Mouse (Mus musculus) central nervous system, embryonic 14 days (tissue): Measurements from ENCODE around the gene Lsm2. TPM values are rescaled to one million over a fixed set of nuclear protein-coding genes. Genes with fewer than 3 reads are reported as not detected.

Experiments used
- polyA plus RNA-seq: library from polyadenylated mRNA; depleted of rRNA; stranded (reverse); fragments of >200 nt; gene quantifications from 2 replicates; pipeline ENCODE4 v1.2.3, GENCODE M21; 2012; rRNA removed

The Lsm2 gene
- polyA plus RNA-seq = 113 and 117 TPM in 2 replicates

DNA sequence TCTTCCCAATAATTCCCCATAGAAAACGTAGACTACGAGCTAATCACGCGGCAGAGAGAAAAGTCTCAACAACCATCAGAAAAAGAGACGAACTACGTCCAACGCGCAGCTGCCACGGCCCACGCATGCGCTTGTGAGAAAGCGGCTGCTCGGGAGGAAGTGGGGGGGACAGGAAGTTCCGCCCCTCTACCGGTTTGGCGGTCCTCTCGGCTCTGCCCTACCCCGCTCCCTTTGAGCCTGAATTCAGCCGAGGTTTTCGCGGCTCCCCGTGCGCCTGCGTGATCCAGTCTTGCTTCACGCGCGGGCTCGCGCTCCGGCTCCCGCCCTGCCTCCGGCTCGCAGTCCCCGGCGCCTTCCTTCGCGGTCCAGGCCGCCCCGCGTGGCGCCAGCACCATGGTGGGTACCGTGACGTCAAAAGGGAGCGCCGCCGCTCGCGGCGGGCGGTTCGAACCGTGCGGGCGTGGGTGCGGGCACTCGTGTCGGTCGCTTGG lies at the start of gene Lsm2:
Lsm2 (plus strand) TSS at position 173 of the 491 bp plus-strand sequence.

DNA sequence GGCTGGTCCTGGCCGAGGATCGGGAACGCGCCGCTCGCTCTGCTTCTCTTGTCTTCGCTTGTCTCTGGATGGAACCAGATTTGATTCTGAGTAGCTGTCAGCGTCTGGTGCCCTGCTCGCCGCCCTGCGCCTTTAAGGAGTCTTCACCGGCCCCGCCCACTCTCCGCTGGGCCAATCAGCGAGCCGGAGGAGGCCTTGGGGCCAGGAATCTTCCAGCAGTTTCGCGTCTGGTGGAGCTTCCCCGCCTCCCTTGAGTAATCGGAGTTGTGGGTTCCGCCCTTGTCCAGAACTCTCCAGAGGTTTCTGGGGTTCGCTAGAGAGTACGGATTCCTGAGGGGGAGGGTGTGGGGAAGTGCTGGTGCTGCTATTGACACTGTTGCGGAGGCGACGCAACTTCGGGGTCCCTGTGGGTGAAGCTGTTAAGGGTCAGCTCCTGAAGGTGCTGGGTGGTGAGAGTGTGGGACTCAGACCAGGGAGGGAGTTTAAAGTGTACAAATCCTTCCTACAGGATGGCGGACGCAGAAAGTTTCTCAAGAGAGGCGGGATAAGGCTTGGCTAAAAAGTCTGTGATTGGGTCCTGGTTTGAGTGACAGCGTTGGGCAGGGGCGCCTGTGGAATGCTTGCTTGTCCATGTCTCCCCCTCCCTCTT lies 22.4 kb upstream of the Lsm2 start, which contains the start of gene Hspa1b:
Hspa1b (minus strand) TSS at position 109 of the 649 bp plus-strand sequence.

DNA sequence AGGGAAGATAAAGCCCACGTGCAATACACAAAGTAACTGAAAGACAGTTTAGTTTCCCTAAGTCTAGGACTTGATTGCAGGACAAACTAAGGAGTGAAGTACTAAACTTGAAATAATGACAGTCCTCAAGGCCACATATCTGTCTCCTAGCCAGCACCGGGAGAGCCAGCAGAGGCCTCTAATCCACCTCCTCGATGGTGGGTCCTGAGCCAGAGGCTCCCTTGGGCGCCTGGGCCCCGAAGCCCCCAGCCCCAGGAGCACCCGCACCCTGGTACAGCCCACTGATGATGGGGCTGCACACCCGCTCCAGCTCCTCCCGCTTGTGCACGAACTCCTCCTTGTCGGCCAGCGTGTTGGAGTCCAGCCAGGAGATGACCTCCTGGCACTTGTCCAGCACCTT lies 11.8 kb upstream of the Lsm2 start, which contains the start of gene Gm20481:
Gm20481 (plus strand) TSS at position 91 of the 400 bp plus-strand sequence.

DNA sequence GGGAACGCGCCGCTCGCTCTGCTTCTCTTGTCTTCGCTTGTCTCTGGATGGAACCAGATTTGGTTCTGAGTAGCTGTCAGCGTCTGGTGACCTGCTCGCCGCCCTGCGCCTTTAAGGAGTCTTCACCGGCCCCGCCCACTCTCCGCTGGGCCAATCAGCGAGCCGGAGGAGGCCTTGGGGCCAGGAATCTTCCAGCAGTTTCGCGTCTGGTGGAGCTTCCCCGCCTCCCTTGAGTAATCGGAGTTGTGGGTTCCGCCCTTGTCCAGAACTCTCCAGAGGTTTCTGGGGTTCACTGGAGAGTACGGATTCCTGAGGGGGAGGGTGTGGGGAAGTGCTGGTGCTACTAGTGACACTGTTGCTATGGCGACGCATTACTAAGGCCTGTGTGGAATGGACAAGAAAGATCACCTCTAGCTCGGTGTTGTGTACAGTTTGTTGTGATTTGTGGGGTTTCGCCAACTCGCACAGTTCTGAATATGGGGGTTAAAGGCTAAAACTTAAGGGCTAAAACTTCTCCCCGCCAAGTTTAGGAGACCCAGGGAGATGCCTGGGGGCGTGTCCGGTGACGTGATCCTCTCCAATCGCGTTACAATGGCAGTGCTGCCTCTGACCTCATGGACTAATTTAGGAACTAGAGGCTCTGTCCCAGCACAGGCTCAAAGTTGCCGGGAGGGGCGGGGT lies 9.5 kb upstream of the Lsm2 start, which contains the start of the genes Hspa1a and Hspa1l:
Hspa1a (minus strand) TSS at position 88 of the 681 bp plus-strand sequence.
Hspa1l (plus strand) TSS at position 635 of the 681 bp plus-strand sequence.

DNA sequence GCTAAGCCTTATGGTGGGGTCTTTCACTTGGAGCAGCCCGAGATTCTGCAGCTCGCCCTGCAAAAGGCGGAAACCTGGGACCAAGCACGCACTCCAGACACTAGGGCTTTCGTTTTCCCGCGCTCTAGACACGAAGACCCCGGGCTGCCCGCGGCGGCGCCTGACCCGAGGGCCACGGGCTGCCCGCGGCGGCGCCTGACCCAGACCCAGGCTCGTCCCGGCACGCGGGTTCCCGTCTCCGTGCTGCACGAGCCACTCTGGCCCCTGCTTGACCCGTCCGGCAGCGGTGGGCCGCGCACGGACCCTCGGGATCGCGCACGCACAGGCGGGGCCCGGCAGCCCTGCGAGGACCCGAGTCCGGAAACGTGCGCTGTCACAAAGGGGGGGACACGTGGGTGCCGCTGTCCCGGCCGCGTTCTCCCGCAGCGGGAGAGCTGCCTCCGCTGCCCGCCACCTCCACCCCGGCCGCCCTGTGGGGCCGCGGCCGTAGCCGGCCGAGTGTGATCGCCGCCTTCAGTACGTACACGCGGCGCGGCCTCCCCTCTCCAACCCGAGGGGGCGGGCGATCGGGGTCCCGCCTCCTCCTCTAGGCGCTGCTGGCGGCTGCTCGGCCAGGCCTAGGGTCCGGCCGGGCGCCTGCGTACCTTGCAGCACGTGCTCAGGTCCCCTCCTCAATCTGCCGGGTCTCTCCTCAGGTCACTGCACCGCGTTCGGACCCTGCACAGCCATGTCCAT lies 19.2 kb downstream of the Lsm2 start, which contains the start of gene Vars:
Vars (plus strand) TSS at position 271 of the 735 bp plus-strand sequence.

DNA sequence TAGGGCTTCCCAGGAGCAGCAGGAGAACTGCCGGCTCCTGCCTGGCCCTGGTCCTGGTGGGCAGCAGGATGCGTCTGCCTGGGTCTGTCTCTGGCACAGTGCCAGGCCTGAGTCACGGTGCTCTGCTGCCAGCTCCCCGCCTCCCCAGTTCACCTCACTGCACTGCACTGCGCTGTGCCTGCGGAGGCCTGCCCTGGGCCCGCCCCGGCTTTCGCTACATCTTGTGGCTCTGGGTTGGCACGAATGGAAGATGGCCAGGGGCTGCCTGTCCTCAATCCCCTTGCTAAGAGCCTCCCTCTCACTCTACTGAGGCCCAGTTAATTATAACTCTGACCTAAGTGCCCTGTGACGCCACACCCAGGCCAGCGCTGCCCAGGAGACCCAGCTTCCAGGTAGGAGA lies 34.7 kb downstream of the Lsm2 start, which contains the start of gene Vwa7:
Vwa7 (plus strand) TSS at position 204 of the 400 bp plus-strand sequence.

DNA sequence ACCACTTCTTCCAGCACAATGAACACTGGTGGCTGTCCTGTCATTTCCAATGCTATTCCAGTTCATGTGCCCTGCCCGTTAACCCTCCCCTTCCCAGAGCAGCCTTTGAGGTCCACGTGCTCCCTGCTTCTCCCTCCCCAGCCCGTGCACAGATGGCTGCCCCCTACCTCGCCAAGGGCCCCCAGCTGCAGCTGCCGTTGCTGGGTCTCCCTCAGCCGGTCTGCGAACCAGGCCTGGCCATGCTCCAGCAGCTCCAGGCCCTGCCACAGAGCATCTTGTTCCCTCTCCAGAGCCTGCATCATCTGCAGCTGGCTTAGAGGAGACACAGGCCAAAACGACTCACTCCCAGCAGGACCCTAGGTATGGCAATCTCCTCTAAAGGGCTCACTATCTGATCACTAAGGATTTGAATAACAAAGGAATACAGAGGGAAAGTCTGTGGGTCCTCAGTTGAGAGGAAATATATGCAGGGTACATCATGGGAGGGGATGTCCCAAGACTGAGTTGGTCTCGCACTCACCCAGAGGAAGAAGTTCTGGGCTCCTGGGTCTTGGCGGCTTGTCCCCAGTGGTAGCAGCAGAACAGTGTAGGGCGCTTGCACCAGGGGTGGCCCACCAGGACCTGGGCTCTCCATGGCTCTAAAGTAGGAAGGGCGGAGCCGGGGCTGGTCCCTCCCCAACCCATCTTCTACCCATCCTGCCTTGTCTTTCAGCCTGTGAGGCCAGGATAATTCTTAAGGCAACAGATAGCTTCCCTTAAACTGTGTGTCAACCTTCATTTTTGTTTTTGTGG lies 45.8 kb downstream of the Lsm2 start, which contains the start of gene Sapcd1:
Sapcd1 (minus strand) TSS at position 740 of the 792 bp plus-strand sequence.

Other genes with a start within 250 kb of the Lsm2 start
- 0.23 and 0.74 TPM in 2 replicates for gene C4b, start 238.0 kb upstream of the Lsm2 start, polyA plus RNA-seq
- 0.04 TPM in 1 of 2 replicates, not detected in the other for gene Cyp21a1, start 177.3 kb upstream of the Lsm2 start, polyA plus RNA-seq
- 68.6 and 70.2 TPM in 2 replicates for gene Stk19, start 144.9 kb upstream of the Lsm2 start, polyA plus RNA-seq
- 84.5 and 86.1 TPM in 2 replicates for gene Dxo, start 144.8 kb upstream of the Lsm2 start, polyA plus RNA-seq
- 102 and 104 TPM in 2 replicates for gene Skiv2l, start 131.7 kb upstream of the Lsm2 start, polyA plus RNA-seq
- gene Nelfe, start 131.5 kb upstream of the Lsm2 start, polyA plus RNA-seq = 74.4 and 75.2 TPM in 2 replicates
- gene Cfb, start 119.3 kb upstream of the Lsm2 start, polyA plus RNA-seq = 1.2 and 2.4 TPM in 2 replicates
- 112 and 124 TPM in 2 replicates for gene Zbtb12, start 102.4 kb upstream of the Lsm2 start, polyA plus RNA-seq
- gene Gm20547, start 99.8 kb upstream of the Lsm2 start, polyA plus RNA-seq = not detected in 2 replicates
- gene C2, start 83.6 kb upstream of the Lsm2 start, polyA plus RNA-seq = 2.2 and 3.4 TPM in 2 replicates
- gene Ehmt2, start 83.4 kb upstream of the Lsm2 start, polyA plus RNA-seq = 310 and 337 TPM in 2 replicates
- 0.02 and 0.08 TPM in 2 replicates for gene Slc44a4, start 67.4 kb upstream of the Lsm2 start, polyA plus RNA-seq
- 24.0 and 24.4 TPM in 2 replicates for gene Neu1, start 50.6 kb upstream of the Lsm2 start, polyA plus RNA-seq
- gene Hspa1b, start 22.6 kb upstream of the Lsm2 start, polyA plus RNA-seq = 4.4 and 6.7 TPM in 2 replicates
- not detected in 2 replicates for gene Gm20481, start 11.9 kb upstream of the Lsm2 start, polyA plus RNA-seq
- gene Hspa1a, start 9.7 kb upstream of the Lsm2 start, polyA plus RNA-seq = 4.1 and 5.8 TPM in 2 replicates
- gene Hspa1l, start 9.2 kb upstream of the Lsm2 start, polyA plus RNA-seq = 0.29 and 0.31 TPM in 2 replicates
- gene Vars, start 19.1 kb downstream of the Lsm2 start, polyA plus RNA-seq = 96.9 and 103 TPM in 2 replicates
- 0.54 and 0.55 TPM in 2 replicates for gene Vwa7, start 34.7 kb downstream of the Lsm2 start, polyA plus RNA-seq
- gene Sapcd1, start 46.2 kb downstream of the Lsm2 start, polyA plus RNA-seq = 6.1 TPM in 2 replicates
- 4.1 and 6.2 TPM in 2 replicates for gene Msh5, start 64.9 kb downstream of the Lsm2 start, polyA plus RNA-seq
- gene Clic1, start 68.1 kb downstream of the Lsm2 start, polyA plus RNA-seq = 89.1 and 106 TPM in 2 replicates
- 371 and 426 TPM in 2 replicates for gene Ddah2, start 77.2 kb downstream of the Lsm2 start, polyA plus RNA-seq
- gene Ly6g6c, start 83.5 kb downstream of the Lsm2 start, polyA plus RNA-seq = 0.07 and 0.48 TPM in 2 replicates
- gene Mpig6b, start 84.3 kb downstream of the Lsm2 start, polyA plus RNA-seq = 0.22 and 0.23 TPM in 2 replicates
- 3.0 and 7.1 TPM in 2 replicates for gene Ly6g6e, start 95.0 kb downstream of the Lsm2 start, polyA plus RNA-seq
- 2.3 and 2.8 TPM in 2 replicates for gene Ly6g6d, start 96.2 kb downstream of the Lsm2 start, polyA plus RNA-seq
- gene Ly6g6f, start 103.7 kb downstream of the Lsm2 start, polyA plus RNA-seq = 0.10 and 0.16 TPM in 2 replicates
- 93.6 and 106 TPM in 2 replicates for gene Abhd16a, start 107.4 kb downstream of the Lsm2 start, polyA plus RNA-seq
- gene Ly6g5c, start 126.4 kb downstream of the Lsm2 start, polyA plus RNA-seq = not detected in 2 replicates
- gene Ly6g5b, start 133.6 kb downstream of the Lsm2 start, polyA plus RNA-seq = 2.9 TPM in 2 replicates
- gene Gpank1, start 139.6 kb downstream of the Lsm2 start, polyA plus RNA-seq = 22.2 and 25.0 TPM in 2 replicates
- 218 and 221 TPM in 2 replicates for gene Csnk2b, start 140.2 kb downstream of the Lsm2 start, polyA plus RNA-seq
- gene D17H6S53E, start 144.5 kb downstream of the Lsm2 start, polyA plus RNA-seq = 4.9 and 5.3 TPM in 2 replicates
- 1.1 and 1.2 TPM in 2 replicates for gene Apom, start 150.2 kb downstream of the Lsm2 start, polyA plus RNA-seq
- gene Bag6, start 153.3 kb downstream of the Lsm2 start, polyA plus RNA-seq = 327 and 363 TPM in 2 replicates
- gene Prrc2a, start 183.0 kb downstream of the Lsm2 start, polyA plus RNA-seq = 357 and 368 TPM in 2 replicates
- 3.3 and 4.7 TPM in 2 replicates for gene Aif1, start 194.2 kb downstream of the Lsm2 start, polyA plus RNA-seq
- gene Lst1, start 206.6 kb downstream of the Lsm2 start, polyA plus RNA-seq = 12.8 and 13.3 TPM in 2 replicates
- 0.71 and 1.3 TPM in 2 replicates for gene Ltb, start 212.6 kb downstream of the Lsm2 start, polyA plus RNA-seq
- gene Tnf, start 220.1 kb downstream of the Lsm2 start, polyA plus RNA-seq = 0.34 and 0.66 TPM in 2 replicates
- 0.32 and 0.34 TPM in 2 replicates for gene Lta, start 223.5 kb downstream of the Lsm2 start, polyA plus RNA-seq
- not detected in 2 replicates for gene Gm16181, start 239.0 kb downstream of the Lsm2 start, polyA plus RNA-seq